Mouse (Mus musculus): ENCODE measurements at regions not wholly inside any gene's neighbourhood (a gene's known extent, or its start where the extent isn't known, plus 50 kb on each side); places are given as distances from the start of the nearest gene placed in this dataset.

DNA sequence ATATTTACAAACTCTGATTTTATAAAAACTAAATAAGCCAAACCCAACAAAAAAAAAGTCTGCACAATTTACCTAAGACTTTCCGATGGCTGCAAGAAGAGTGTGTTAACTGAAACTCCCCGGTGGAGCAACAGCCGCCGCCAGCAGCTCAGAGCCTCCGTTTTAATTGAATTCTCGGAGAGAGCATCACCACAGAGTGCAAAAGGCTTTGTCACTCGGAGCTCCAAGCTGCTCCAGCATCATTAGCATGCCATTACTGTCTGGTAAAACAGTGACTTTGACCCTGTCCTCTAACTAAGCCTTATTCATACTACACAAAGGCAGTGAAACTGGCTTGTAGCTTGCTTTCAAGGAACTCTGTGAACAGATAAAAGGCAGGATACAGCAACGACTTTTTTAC lies 176.5 kb downstream of the Efnb2 start:
- no peak for DNase-seq (ENCODE audit: low read depth)

DNA sequence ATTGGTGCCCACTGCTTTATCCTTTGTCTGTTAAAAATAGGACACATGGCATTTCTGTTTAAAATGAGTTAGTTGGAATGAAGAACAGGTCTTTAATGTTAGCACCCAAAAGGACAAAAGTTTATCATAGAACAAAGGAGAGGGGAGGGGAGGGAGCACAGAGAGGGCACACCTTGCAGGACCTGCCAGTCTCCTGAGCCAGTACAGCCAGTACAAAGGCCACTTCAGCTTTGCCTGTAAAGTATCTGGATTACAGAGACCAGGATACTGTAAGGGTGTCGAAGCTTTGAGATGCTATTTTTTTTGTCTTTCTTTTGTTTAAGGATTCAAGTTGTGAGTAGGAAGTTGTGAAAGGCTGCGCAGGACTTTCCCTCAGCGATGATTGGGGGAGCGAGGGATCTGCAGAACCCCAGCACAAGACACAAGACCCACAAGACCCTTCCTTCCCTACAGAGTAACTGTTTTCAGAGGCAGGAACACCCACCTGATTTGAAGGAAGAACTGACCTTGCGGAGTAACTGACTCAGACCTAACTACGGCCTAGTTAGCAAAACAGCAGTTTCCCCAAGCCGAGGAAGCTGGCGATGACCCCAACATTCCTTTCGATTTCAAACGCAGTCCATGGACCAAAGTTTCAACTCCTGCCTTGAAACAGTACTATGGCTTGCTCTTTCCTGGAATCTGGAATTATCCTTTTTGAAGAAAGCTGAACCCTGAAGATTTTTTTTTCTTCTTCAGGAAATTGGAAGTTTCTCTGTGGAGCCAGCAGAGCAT lies 178.1 kb downstream of the Efnb2 start:
- peak; percentile 52 for DNase-seq (ENCODE audit: low read depth)

DNA sequence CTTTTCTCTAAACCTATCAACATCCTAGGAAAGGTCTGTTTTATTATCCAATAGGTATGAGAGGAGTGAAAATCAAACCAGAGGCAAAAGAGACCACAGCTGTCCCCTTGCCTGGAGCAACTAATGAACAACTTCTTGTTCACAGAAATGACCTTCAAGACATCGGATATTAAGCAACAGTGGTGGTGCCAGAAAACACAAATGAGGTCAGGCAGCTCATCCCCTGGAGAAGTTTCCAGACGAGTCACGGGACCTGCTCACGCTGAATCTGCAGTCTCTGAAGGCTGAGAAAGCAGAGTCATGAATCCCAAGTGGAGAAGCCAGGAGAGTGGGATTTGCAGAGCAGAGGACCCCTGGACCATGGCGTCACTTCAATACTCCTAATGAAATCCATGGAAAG lies 183.6 kb downstream of the Efnb2 start:
- peak; percentile 72 for DNase-seq (ENCODE audit: low read depth)

DNA sequence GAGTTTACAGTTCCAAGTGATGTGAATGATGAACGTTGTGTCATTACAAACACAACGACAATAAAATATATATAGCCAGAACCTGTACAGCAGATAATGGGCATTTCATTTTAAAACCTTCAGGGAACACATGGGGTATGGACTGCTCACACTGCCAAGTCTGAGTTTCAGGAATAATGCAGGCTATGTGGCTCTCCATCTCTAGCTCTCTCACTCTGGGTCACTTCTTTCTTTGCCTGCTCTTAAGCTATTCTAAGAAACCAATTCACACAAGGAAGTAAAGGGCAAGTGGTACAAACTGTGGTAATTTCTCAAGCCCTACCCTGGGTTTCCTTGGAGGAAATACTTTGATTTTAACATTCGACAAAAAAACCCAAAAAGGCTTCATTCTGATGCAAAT lies 192.5 kb downstream of the Efnb2 start:
- DNase-seq (ENCODE audit: low read depth) = no peak

DNA sequence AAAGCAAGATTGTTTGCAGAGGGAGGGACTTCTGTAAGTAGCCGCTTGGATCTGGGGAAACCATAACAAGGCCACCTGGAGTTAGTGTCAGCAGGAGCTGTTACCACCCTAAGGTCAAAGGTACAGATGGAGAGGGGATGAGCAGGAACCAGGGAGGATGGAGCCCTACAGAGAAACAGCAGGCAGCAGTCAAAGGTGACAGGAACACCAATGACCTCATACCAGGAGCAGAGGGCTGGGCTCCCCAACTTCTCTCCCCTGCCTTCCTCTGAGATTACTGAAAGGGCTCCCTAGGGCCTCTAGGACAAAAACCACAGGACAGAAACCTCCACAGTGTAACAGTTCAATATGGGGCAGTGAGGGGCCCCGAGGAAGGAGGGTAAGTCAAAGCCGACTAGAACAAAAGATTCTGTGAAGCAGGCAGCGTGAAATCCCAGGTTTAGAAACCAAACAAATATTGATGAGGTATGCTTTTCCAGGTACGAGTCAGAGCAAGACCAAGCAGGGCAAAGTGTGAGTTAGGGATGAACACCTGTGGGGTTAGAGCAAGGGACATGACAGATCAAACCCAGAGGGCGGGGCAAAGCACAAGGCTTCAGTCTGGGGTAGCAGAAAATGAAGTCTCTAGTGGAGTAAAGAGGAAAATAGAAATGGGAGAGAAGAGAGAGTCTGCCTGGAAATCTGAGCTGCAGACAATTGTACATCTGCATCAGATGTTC lies 194.4 kb downstream of the Efnb2 start:
- DNase-seq (ENCODE audit: low read depth) = no peak

DNA sequence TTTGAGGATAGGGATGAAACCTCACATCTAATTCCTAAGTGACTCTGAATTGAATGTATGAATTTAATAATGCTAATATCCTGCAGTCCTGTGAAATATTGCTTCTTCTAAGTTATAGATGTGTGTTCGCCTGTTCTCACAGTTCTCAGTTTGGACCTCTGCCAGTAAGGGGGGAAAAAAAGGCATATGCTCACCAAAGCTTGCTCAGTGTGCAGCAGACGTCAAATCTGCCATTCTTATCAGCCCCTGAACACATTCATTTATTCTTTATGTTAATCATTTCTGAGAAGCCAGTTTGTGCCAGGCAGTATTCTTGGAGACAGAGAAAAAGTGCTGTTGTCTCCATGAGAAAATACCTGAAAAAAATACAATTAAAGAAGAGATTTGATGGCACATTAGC lies 198.6 kb downstream of the Efnb2 start:
- DNase-seq (ENCODE audit: low read depth) = no peak

DNA sequence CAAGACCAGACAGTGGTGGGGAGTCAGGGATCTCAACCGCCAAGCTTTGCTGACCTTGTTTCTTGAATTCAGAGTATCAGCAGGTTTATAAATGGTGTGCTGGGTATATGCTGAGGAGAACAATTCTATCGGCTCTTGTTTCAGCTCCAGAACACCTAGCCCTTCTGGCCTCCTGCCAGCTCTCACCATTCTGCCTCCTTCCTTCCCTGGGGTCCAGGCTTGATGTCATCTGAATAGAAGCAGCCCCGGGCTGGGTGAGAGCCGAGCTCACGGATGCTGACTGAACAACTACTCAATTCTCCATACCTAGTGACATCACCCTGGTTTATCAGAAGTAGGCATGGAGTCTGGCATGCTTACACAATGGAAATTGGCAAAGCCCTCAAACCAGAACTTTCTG lies 203.5 kb downstream of the Efnb2 start:
- no peak for DNase-seq (ENCODE audit: low read depth)

DNA sequence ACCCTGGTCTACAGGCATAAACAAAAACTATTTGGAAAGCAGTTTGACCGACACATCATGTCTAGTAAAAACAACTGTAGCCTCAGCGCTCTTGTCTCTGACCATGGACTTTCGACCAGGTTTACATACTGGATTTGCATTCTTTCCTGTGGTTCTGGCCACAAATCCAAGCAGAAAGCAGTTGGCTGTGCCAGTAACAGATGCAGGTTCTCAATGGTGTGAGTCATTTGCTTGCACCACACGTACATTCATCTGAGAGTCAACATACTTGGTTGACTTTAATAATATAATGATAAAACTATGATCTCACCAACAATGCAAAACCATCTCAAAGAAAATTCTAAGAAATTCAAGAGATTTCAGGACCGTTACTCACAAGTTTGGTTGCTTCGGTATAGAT lies 207.1 kb downstream of the Efnb2 start:
- DNase-seq (ENCODE audit: low read depth) = peak; percentile 82

DNA sequence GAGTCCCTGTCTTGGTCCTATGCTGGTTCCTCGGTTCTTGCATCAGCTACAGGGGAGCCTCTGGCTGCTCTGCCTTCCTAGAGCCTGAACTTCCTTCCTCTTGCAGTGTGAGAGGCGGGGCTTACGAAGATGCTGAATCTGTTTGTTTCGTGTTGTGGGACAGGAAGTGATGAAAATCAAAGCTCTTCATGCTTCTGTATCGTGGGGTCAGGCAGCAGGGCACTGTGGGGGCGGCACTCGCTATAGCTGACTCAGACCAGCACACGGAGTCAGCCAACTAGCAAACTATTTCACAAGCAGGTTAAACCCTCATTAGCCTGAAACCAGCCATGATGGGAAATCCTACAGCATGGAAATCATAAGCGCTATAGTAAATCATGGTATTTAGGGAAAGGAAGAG lies 208.8 kb downstream of the Efnb2 start:
- peak; percentile 49 for DNase-seq (ENCODE audit: low read depth)

DNA sequence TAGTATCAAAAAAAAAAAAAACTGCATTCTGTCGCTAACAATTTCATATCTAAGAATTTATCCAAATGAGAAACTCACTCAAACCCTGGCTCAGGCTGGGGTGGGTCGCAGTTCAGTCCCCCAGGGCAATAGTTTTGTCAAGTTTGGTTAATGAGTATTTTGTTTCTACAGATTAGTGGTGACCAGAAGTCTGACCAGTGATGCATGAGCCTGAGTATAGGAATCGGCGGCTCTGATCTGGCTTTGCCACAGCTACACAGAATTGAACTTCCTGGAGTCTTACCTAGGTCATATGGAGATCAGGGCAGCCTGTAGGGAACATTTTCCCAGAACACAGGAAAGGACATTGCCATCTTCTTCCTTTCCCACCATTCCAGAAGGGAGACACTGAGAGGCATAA lies 212.1 kb downstream of the Efnb2 start:
- no peak for DNase-seq (ENCODE audit: low read depth)

DNA sequence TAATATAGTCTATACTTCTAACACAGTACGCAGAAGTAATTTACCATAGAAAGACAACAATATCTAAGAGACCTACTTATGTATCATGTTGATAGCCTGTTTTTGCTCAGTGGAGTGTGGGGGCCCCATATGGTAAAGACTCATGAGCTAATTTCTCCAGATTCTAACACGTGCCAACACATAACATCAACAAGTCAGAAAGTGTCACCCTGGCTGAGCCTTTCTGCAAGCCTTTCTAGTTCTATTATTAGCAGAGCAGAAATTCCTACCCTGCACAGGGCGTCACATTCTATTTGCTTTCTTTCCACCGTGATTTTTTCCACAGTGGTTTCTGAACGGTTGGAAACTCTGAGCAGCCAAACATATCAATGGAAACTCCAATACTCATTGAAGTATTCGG lies 219.5 kb downstream of the Efnb2 start:
- DNase-seq (ENCODE audit: low read depth) = no peak

DNA sequence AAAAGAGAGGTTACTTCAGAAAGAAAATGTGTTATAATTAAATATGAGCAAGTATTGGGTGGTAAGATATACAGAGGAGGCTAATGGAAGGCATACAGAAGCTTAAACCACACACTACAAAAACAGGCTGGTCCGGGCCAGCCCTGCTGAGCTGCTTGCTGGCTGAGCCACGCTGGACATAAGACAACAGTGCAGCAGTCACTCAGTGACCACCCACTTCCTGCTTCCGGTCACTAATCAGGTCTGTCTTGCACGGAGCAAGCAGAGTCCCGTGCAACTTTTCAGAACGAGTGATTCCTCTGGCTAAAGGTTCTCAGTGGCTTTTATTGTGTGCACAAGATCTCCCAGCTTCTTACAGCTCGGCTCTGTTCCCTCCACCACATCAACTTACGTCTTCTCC lies 220.1 kb downstream of the Efnb2 start:
- DNase-seq (ENCODE audit: low read depth) = no peak

DNA sequence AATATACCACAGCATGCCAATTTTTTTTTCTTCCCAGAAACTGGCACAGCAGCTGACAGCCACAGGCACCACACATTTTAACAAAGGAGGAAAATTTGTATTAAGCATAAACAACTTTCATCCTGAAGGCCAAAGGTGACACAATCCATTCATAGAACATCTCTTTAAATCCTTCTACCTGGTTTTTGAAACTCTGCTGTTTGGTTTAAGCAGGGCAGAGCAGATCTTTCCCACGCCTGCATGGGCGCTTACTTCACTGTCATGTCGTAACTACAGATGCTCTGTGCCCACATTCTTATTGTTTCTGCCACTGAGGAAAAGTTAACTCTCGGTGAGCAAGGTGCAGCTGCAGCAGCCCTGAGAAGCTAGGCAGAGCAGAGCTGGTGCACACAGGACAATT lies 234.8 kb downstream of the Efnb2 start:
- no peak for DNase-seq (ENCODE audit: low read depth)

DNA sequence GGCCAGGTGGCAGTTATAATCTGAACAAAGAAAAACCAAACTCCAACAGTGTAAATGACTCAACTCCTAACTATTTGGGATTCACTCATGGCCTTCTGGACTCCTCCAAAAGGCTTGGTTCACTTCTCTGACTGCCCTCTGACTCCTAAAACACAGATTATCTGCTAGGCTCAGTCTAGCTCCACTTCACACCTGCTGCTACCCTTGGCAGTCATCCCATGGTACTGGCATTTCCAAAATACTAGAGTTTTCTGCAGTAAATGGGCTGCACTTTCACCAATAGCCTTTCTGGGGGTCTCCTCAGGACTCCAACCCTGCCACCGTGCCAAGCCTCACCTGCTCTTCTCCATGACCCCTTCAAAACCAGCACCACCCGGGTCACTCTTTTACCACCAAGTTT lies 237.6 kb downstream of the Efnb2 start:
- DNase-seq (ENCODE audit: low read depth) = no peak

DNA sequence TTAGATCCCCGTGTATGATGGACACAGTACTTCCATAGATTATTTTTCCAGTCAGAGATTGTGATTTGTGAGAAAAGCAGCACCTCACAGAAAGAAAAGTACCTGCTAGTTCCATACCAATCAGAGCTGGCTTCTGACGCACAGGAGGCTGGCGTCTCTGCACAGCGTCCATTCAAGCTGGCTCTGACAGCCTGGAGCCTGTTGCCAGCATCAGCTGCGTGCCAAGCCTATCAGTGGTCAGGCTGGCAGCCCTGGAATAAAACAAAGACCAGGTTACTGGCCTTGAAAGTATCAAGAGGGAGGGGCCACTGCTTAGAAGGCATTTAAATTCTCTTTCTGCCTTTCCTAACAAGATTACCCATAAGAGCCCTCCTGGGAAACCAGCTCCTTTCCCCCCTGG lies 239.3 kb downstream of the Efnb2 start:
- no peak for DNase-seq (ENCODE audit: low read depth)

DNA sequence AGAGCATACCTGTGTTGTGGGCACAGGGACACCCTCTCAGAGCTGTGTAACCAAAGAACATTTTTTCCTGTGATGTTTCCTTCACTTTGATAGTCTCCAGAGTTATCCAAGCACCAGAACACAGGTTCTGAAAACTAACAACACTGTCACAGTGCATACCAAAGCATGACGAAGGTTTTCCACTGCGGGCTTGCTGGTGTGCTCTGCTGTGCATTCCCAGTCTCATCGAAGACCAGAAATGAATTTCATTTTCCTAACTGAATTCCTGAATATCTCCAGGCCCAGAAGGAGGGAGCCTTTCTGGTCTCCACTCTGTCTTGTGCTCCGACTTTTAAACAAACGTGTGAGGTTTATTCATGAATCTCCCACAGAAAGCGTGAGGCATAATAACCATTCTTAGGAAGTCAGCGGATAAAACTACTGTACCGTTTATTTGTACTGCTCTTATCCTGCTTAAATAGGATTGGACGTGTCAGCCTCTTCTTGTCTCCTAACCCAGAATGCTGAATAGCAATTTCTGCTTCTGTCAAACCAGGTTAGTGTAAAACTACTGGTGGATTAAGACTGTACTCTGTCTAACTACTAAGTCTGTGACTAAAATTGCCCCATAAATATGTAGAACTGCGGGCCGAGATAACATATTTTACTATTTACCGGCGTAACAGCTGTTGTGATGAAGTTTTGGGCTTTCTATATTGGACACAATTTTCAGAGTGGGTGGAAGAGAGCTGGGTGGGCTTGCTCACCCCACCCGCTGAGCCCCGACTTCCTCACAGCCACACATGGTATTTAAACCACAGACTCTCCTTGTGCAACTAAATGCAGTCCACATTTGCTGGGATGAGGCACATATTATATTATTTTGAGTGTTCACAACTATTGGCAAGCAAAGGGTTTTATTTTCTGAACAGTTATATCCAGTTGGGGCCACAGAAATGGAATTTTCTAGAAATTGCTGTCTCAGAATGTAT lies 241.4 kb downstream of the Efnb2 start:
- no peak for DNase-seq (ENCODE audit: low read depth)

DNA sequence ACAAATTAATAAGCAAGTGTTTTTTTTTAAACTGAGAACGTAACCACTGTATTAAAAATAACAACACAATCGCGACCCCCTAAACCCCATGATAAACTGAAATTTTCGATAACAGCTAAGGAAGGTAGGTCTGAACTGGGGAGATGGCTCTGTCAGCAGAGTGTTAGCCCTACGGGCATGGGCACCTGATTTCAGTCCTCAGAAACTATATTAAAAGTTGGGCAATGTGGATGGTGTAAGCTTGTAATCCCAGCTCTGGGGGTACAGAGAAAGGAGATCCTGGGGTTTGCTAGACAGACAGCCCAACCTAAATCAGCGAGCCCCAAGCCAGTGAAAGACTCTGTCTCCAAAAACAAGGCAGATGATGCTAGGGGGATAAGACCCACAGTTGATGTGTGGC lies 242.1 kb downstream of the Efnb2 start:
- no peak for DNase-seq (ENCODE audit: low read depth)

DNA sequence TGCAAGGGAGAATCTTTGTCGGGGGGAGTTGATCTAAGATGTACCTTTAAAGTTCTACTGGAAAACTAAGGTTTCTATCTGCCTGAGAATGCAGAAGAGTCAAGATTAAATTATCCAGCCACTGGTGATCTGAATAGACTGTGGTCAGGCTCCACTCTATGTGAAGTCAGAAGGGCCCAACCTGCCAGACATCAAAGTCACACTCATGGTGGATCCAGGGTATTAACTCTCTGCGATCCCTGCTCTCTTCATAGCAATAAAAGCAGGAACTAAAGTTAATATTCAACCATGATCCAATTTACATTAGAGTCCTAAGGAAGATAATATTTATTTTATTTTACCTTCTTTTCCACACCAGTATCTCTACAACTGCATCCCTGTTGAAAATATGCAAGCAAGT lies 242.5 kb downstream of the Efnb2 start:
- no peak for DNase-seq (ENCODE audit: low read depth)

DNA sequence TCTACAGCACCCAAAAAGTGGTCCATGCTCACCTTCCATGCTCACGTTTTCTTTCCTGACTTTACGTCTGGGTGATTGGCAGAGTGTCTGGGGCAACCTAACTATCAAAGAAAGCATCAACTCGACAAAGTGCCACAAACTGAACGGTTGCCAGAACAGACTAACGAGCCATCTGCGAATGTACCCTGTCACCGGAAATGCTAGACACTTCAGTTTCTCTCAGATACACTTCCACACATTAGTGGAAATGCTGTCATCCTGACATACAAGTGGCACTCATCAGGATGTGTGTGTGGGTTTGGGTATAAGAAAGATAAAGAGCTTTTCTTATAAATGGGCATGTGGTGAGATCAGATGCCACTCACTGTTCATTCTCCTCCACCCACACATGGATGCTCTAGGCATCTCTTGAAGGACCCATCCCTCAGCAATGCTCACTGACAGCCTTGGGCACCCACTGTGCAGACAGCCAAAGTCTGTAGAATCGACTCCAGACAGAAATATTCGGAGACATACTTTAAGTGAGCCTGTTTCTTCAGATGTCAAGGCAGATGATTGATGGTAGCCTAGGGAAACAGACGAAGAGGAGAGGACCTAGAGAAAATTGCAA lies 244.8 kb downstream of the Efnb2 start:
- DNase-seq (ENCODE audit: low read depth) = no peak

DNA sequence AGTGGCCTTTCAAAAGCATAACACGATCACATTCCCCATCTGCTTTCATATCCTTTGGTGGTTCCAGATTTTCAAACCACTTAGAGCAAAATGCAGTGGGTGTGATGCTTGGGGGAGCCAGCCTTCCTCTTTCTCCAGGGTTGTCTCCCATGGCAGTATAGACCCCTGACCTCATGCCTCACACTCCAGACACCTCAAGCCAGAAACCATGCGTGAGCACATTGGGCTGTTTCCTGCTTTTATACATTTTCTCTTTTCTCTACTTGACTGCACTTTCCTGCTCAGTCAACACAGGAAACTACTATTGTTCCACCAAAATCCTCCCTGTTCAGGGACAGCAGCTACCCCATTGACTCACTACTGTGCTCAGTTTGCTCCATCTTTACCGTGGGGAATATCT lies 253.7 kb downstream of the Efnb2 start:
- no peak for DNase-seq (ENCODE audit: low read depth)

DNA sequence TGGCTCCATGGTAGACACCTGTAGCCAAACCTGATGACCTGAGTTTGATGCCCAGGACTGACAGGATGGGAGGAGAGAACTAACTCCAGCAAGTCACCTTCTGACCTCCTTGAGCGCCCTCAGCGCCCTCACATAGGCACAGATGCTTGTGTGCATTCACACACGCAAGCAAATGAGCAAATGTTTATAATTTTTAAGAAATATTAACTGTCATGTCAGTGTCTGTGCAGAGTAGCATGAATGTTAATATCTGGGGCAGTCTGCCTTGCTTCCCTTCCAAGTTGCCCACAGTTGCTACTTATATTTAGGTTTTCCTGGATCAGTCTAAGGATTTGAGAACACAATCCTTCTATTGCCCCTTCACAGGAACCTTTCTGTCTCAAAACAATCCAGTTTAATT lies 257.6 kb downstream of the Efnb2 start:
- no peak for DNase-seq (ENCODE audit: low read depth)

DNA sequence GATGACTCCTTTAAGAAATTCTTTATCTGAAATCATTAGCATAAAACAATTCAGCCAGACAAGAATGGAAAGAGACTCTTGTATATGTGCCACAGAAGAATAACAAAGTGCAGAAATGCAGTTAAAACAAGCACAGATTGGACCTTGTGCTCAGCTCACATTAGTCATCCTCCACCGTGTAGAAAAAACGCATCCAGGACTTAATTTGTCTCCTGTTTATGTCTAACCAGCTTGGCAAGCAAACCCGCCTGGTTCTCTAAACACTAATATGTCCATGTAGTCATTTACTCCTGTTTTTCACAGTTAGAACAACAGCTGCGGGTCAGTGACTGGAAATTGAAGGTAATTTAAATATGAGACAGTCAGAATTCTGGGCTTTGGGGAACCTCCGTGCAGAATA lies 268.7 kb downstream of the Efnb2 start:
- DNase-seq (ENCODE audit: low read depth) = peak; percentile 28

Measured in NIH3T3 (cell line).